Mouse (Mus musculus): ENCODE measurements around the gene Acpp. TPM values are rescaled to one million over a fixed set of nuclear protein-coding genes. Genes with fewer than 3 reads are reported as not detected.

Acpp gene
- total RNA-seq, 2 experiments from 2014 or later = 0.32 to 0.71 TPM

GRCm38 (mm10) chr9:104315499-104315898, 22.0 kb downstream of the Acpp start:
- peak; percentile 40 to 44 for DNase-seq (ENCODE audit: extremely low spot score in 1 of 2, low spot score in 2 of 2)
- intact Hi-C loops (cut with DNase I) = loop anchor here (2.0 kb wide), 1 partner anchor 57 kb away; no protein-coding TSS in a partner anchor

- DNase-seq (ENCODE audit: extremely low spot score in 1 of 2, low spot score in 2 of 2) = peak; percentile 53 to 69
- intact Hi-C loops (cut with DNase I) = loop anchor here (2.0 to 10.0 kb wide), 2 partner anchors 30 to 102 kb away; no protein-coding TSS in a partner anchor
Measured at GRCm38 (mm10) chr9:104306734-104307133, 30.8 kb downstream of the Acpp start.

GRCm38 (mm10) chr9:104305333-104306111, 32.0 kb downstream of the Acpp start:
- no peak for DNase-seq (ENCODE audit: extremely low spot score in 1 of 2, low spot score in 2 of 2)
- intact Hi-C loops (cut with DNase I) = loop anchor here (2.0 to 10.0 kb wide), 2 partner anchors 29 to 101 kb away; no protein-coding TSS in a partner anchor

- DNase-seq (ENCODE audit: extremely low spot score in 1 of 2, low spot score in 2 of 2) = no peak
- intact Hi-C loops (cut with DNase I) = loop anchor here (10.0 kb wide), 1 partner anchor 100 kb away; no protein-coding TSS in a partner anchor
Measured at GRCm38 (mm10) chr9:104304800-104305199, 32.7 kb downstream of the Acpp start.

GRCm38 (mm10) chr9:104304376-104304775, 33.2 kb downstream of the Acpp start:
- intact Hi-C loops (cut with DNase I) = loop anchor here (10.0 kb wide), 1 partner anchor 100 kb away; no protein-coding TSS in a partner anchor
- DNase-seq (ENCODE audit: extremely low spot score in 1 of 2, low spot score in 2 of 2) = no peak

- no peak for DNase-seq (ENCODE audit: extremely low spot score in 1 of 2, low spot score in 2 of 2)
- intact Hi-C loops (cut with DNase I) = loop anchor here (10.0 kb wide), 1 partner anchor 96 kb away; no protein-coding TSS in a partner anchor
Measured at GRCm38 (mm10) chr9:104300569-104300968, 37.0 kb downstream of the Acpp start.

- no peak for DNase-seq (ENCODE audit: extremely low spot score in 1 of 2, low spot score in 2 of 2)
- intact Hi-C loops (cut with DNase I) = no loop called here
Measured at GRCm38 (mm10) chr9:104297041-104297440, 40.5 kb downstream of the Acpp start.

- DNase-seq (ENCODE audit: extremely low spot score in 1 of 2, low spot score in 2 of 2) = no peak
Measured at GRCm38 (mm10) chr9:104284934-104285333, 52.6 kb downstream of the Acpp start.

GRCm38 (mm10) chr9:104282536-104282935, 55.0 kb downstream of the Acpp start:
- DNase-seq (ENCODE audit: extremely low spot score in 1 of 2, low spot score in 2 of 2) = no peak
- intact Hi-C loops (cut with DNase I) = no loop called here

More at GRCm38 (mm10) chr9:104284934-104285333, 52.6 kb downstream of the Acpp start:
- intact Hi-C loops (cut with DNase I) = no loop called here

- intact Hi-C loops (cut with DNase I) = no loop called here
- no peak for DNase-seq (ENCODE audit: extremely low spot score in 1 of 2, low spot score in 2 of 2)
Measured at GRCm38 (mm10) chr9:104281737-104282136, 55.8 kb downstream of the Acpp start.

GRCm38 (mm10) chr9:104280725-104281495, 56.6 kb downstream of the Acpp start:
- DNase-seq (ENCODE audit: extremely low spot score in 1 of 2, low spot score in 2 of 2) = no peak
- intact Hi-C loops (cut with DNase I) = no loop called here

- DNase-seq (ENCODE audit: extremely low spot score in 1 of 2, low spot score in 2 of 2) = peak; percentile 42 to 70
Measured at GRCm38 (mm10) chr9:104277528-104278162, 59.9 kb downstream of the Acpp start.

GRCm38 (mm10) chr9:104275084-104275785, 62.3 kb downstream of the Acpp start:
- intact Hi-C loops (cut with DNase I) = loop anchor here (5.0 kb wide), 1 partner anchor 97 kb away; no protein-coding TSS in a partner anchor
- DNase-seq (ENCODE audit: extremely low spot score in 1 of 2, low spot score in 2 of 2) = no peak

More at GRCm38 (mm10) chr9:104277528-104278162, 59.9 kb downstream of the Acpp start:
- intact Hi-C loops (cut with DNase I) = loop anchor here (2.0 to 5.0 kb wide), 2 partner anchors 29 to 95 kb away; no protein-coding TSS in a partner anchor

- intact Hi-C loops (cut with DNase I) = no loop called here
- no peak for DNase-seq (ENCODE audit: extremely low spot score in 1 of 2, low spot score in 2 of 2)
Measured at GRCm38 (mm10) chr9:104272057-104272456, 65.5 kb downstream of the Acpp start.

GRCm38 (mm10) chr9:104271642-104272041, 65.9 kb downstream of the Acpp start:
- no peak for DNase-seq (ENCODE audit: extremely low spot score in 1 of 2, low spot score in 2 of 2)
- intact Hi-C loops (cut with DNase I) = no loop called here

- no peak for DNase-seq (ENCODE audit: extremely low spot score in 1 of 2, low spot score in 2 of 2)
Measured at GRCm38 (mm10) chr9:104269944-104270343, 67.6 kb downstream of the Acpp start.

GRCm38 (mm10) chr9:104269349-104269871, 68.1 kb downstream of the Acpp start:
- no peak for DNase-seq (ENCODE audit: extremely low spot score in 1 of 2, low spot score in 2 of 2)
- intact Hi-C loops (cut with DNase I) = no loop called here

More at GRCm38 (mm10) chr9:104269944-104270343, 67.6 kb downstream of the Acpp start:
- intact Hi-C loops (cut with DNase I) = no loop called here

- DNase-seq (ENCODE audit: extremely low spot score in 1 of 2, low spot score in 2 of 2) = no peak
- intact Hi-C loops (cut with DNase I) = no loop called here
Measured at GRCm38 (mm10) chr9:104264567-104264966, 73.0 kb downstream of the Acpp start.

Data from left cerebral cortex, postnatal 10 days (tissue).